Mouse (Mus musculus) embryonic facial prominence, embryonic 12.5 days (tissue): ENCODE data around the gene Rev3l. TPM values are rescaled to one million over a fixed set of nuclear protein-coding genes. Genes with fewer than 3 reads are reported as not detected.
A peak's percentile ranks its signal among the peaks of the same experiment; 100 is the strongest.

Experiments used
- ATAC-seq: fragments of 200-750 bp; cut with Nextera tagmentation; 2 replicates; pipeline ENCODE4 v1.8.0; 2017; ENCODE audit not compliant: insufficient number of reproducible peaks, insufficient read depth, low FRiP score, low TSS enrichment
- H3K27ac ChIP-seq: fragments of 300-500 bp; sonication (generic); 2 replicates; pipeline ENCODE4 v1.5.1; 2016; ENCODE audit warnings: mild to moderate bottlenecking
- H3K27me3 ChIP-seq: fragments of 300-500 bp; sonication (generic); 2 replicates; pipeline ENCODE4 v1.6.1; 2016; ENCODE audit warnings: mild to moderate bottlenecking, moderate library complexity
- H3K36me3 ChIP-seq: fragments of 300-500 bp; sonication (generic); 2 replicates; pipeline ENCODE4 v1.6.1; 2016; ENCODE audit warnings: mild to moderate bottlenecking
- H3K4me1 ChIP-seq: fragments of 300-500 bp; sonication (generic); 2 replicates; pipeline ENCODE4 v1.6.1; 2016
- H3K4me2 ChIP-seq: fragments of 300-500 bp; sonication (generic); replicated peaks from 2 replicates; pipeline ENCODE4 v1.6.1; 2016; ENCODE audit warnings: mild to moderate bottlenecking, moderate library complexity
- H3K4me3 ChIP-seq: fragments of 300-500 bp; sonication (generic); 2 replicates; pipeline ENCODE4 v1.5.1; 2016; ENCODE audit warnings: mild to moderate bottlenecking
- H3K9ac ChIP-seq: fragments of 300-500 bp; sonication (generic); 2 replicates; pipeline ENCODE4 v1.6.1; 2016; ENCODE audit warnings: mild to moderate bottlenecking, moderate library complexity
- H3K9me3 ChIP-seq: fragments of 300-500 bp; sonication (generic); 2 replicates; pipeline ENCODE4 v1.6.1; 2016; ENCODE audit warnings: mild to moderate bottlenecking, moderate library complexity
- WGBS: fragments of 180-500 bp; shearing (Covaris S2); methylation state at CpG from one replicate; pipeline ENCODE4 v1.1.7; 2016; 5-methylcytosine and 5-hydroxymethylcytosine counted together
- polyA plus RNA-seq: library from polyadenylated mRNA; unstranded; fragments of >200 nt; fragmentation: Nextera tagmentation; extraction: Ambion mirVana; gene quantifications from 2 replicates; pipeline ENCODE4 v1.2.1, GENCODE M21; 2016

Rev3l gene
- polyA plus RNA-seq, 1 experiment from 2014 or later = 21.7 TPM

DNA sequence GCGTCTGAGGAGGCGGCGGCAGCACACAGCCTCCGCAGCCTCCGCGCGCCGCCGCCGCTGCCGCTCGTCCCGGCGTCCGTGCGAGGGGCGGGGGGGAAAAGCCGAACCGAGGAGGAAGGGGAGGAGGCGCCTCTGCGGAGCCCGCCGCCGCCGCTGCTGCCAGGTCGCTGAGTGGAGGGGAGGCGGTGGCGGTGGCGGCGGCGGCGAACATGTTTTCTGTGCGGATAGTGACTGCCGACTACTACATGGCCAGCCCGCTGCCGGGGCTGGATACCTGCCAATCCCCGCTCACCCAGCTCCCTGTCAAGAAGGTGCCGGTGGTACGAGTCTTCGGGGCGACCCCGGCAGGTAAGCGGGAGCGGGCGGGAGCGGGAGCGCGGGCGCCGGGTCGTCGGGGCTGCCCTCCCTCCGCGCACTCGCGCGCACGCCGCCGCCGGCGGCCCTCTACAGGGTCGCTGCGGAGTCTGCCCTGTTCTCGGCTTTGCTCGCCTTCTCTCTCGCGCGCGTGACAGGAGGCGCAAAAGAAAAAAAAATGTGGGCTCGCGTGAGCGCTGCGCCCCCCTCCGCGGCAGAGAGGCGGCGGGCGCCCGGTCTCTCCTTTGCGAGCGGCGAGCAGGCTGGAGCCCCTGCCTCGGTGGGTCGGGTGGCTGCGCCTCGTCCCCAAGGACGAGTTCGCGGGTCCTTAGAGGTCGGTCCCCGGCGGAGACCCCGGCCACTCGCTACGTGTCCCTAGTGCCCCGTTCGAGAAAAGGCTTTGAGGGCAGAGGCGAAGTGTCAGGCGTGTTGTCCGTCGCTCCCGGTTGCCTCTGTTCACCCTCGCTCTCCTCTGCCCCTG is 565 bp downstream of the Rev3l start:
- Histone ChIP-seq H3K36me3 (no peaks in the 10 kb centered on the region), H3K4me1 (peaks cover 10% of the 10 kb centered on the region), H3K9me3 (no peaks in the 10 kb centered on the region), H3K27me3 (no peaks in the 10 kb centered on the region), H3K4me3 (peak overlapping the region; percentile 79), H3K27ac (peak overlapping the region; percentile 100), H3K9ac (peak overlapping the region; percentile 91), H3K4me2 (peak overlapping the region; percentile 60)
- WGBS = 1% methylated on average over 75 of the region's 105 CpGs
- ATAC-seq = peak; percentile 62

DNA sequence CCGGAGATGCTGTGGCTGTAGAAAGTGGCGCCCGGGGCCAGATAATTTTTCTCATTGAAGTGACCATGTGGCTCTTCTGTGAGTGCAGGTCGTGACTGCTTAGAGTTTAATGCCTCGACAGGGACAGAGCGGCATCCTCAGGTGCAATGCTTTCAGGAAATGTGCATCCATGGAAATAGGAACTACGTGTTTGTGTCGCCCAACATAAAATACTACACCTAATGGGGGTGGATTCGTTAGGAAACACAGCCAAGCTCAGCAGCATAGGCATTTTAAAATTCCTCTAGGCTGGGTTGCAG is 1.1 kb downstream of the Rev3l start:
- Histone ChIP-seq H3K9ac (peak overlapping the region; percentile 91), H3K4me2 (peak overlapping the region; percentile 60), H3K9me3 (no peaks in the 10 kb centered on the region), H3K4me3 (peak overlapping the region; percentile 79), H3K4me1 (peaks cover 10% of the 10 kb centered on the region), H3K27ac (peak overlapping the region; percentile 100), H3K36me3 (no peaks in the 10 kb centered on the region), H3K27me3 (no peaks in the 10 kb centered on the region)
- under 1% methylated on average over 9 of the region's 9 CpGs for whole genome bisulfite sequencing
- peak; percentile 0; the same call in 1 of the 2 replicates for ATAC-seq

DNA sequence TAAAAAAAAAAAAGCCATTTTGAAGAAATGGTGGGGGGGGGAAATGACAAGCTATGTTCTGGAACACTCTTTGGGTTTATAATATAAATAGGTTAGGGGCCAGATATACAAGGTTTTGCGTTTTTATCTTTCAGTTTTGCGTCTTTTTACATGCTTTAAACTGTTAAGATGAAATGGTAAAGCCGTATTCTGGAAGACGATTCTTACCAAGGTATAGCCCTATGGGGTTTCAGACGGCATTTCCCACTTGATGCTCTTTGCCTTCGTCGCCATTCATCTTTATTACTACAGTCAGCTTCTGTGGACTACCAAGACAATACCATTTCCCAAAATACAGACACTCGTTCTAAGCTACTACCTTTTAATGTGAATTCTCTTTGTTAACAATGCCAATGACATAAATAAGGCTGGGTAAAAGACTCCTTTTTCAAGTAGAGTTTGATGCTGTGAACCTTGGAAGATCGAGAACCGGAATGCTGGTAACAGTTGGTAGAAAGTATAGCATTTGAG is 1.6 kb downstream of the Rev3l start:
- Histone ChIP-seq H3K27ac (0 out of 2 replicates have a peak overlapping the region, but pooled peaks have one; percentile 100), H3K9ac (peak overlapping the region; percentile 91), H3K36me3 (no peaks in the 10 kb centered on the region), H3K27me3 (no peaks in the 10 kb centered on the region), H3K9me3 (no peaks in the 10 kb centered on the region), H3K4me1 (peaks cover 10% of the 10 kb centered on the region), H3K4me3 (peak overlapping the region; percentile 79), H3K4me2 (peak overlapping the region; percentile 60)
- no peak for ATAC-seq
- 21% methylated on average over 10 of the region's 10 CpGs for WGBS

DNA sequence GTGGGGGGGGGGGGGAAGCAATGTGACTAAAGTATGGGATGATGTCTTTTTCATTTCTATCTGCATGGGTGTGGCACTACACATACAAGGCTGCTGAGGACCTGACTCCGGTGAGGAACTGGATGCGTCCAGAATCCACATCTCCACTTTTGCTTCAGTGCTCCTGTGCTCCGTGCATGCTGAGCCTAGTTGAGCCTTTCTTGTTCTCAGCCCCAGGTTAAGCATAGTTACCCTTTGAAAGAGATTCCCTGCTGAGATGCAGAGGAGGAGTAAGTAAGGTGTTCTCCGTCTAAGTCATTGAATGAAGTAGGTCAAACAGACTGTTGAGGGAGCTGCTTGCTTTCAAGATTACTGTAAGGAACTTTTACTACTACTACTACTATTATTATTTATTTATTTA is 4.3 kb downstream of the Rev3l start:
- Histone ChIP-seq H3K27ac (no peak overlapping the region), H3K4me1 (peaks cover 10% of the 10 kb centered on the region), H3K9me3 (no peaks in the 10 kb centered on the region), H3K4me3 (no peak overlapping the region), H3K27me3 (no peaks in the 10 kb centered on the region), H3K4me2 (no peak overlapping the region), H3K36me3 (no peaks in the 10 kb centered on the region), H3K9ac (no peak overlapping the region)
- no peak for ATAC-seq
- 78% methylated on average over 4 of the region's 4 CpGs for WGBS

DNA sequence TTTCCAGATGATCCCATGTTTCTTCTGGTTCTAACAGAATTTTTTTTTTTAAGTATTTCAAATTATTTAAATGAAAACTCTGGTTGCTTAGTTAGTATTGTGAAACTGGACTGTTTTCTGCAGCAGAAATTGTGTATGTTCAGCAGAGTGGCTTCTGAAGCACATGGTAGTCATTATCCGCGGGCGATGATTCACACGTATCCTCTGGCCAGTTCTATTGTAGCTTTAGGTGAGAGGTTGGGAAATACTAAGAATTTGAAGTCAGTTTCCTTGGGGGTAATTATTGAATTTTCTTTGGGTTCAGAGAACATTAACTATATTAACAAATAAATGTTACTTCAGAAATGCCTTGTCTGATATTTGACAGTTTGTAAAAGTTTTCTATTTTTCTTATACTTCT is 10.1 kb downstream of the Rev3l start:
- no peak overlapping the region for H3K27ac ChIP-seq
- H3K36me3 ChIP-seq = no peaks in the 10 kb centered on the region
- no peak overlapping the region for H3K4me2 ChIP-seq
- ATAC-seq = no peak
- WGBS = 26% methylated on average over 4 of the region's 4 CpGs
- H3K9me3 ChIP-seq = no peaks in the 10 kb centered on the region
- no peaks in the 10 kb centered on the region for H3K4me1 ChIP-seq
- H3K27me3 ChIP-seq = no peaks in the 10 kb centered on the region
- no peak overlapping the region for H3K9ac ChIP-seq
- no peak overlapping the region for H3K4me3 ChIP-seq

DNA sequence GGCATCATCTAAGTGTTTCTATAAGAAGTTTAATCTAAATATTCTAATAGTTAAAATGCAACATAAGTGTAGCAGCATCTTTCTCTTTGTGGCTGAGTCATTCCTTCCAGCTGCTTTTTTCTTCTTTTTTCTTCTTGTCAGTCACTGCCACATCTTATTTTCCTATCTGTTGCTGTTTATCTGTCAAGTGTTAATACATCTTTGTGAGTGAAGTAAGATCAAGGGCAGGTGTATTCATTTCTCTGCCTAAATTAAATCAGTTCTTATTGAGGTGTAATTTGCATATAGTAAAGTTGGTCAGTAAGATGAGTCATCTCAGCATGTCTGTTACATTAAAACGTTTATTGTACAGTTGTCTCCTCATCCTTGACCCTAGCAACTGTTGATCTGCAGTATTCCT is 32.8 kb downstream of the Rev3l start:
- H3K4me1 ChIP-seq = no peaks in the 10 kb centered on the region
- no peaks in the 10 kb centered on the region for H3K27me3 ChIP-seq
- H3K4me2 ChIP-seq = no peak overlapping the region
- 0 out of 2 replicates have a peak, but pooled peaks cover 2% of the 10 kb centered on the region for H3K36me3 ChIP-seq
- no peak overlapping the region for H3K9ac ChIP-seq
- no peak overlapping the region for H3K27ac ChIP-seq
- H3K9me3 ChIP-seq = 0 out of 2 replicates have a peak, but pooled peaks cover 5% of the 10 kb centered on the region
- ATAC-seq = no peak
- no peak overlapping the region for H3K4me3 ChIP-seq
- WGBS = 95% methylated on average over 1 of the region's 1 CpGs

DNA sequence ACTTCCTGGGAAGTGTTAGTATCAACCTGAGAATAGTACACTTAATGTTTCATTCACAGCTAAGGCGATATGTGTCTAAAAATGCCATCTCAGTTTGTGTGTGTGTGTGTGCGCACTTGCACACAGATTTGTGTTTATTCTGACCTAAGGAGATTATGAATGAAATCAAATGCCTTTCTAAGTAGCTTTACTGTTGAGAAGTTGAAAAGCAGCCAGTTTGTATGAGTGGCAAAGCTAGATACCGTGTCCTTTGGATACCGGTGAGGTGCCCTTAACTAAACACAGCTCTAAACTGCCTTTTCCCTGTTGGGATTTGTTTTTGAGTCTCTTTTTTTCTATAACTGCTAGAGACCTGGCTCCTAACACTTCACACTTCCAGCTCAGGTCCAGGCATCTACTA is 34.8 kb downstream of the Rev3l start:
- 74% methylated on average over 4 of the region's 4 CpGs for WGBS
- H3K9ac ChIP-seq = no peak overlapping the region

DNA sequence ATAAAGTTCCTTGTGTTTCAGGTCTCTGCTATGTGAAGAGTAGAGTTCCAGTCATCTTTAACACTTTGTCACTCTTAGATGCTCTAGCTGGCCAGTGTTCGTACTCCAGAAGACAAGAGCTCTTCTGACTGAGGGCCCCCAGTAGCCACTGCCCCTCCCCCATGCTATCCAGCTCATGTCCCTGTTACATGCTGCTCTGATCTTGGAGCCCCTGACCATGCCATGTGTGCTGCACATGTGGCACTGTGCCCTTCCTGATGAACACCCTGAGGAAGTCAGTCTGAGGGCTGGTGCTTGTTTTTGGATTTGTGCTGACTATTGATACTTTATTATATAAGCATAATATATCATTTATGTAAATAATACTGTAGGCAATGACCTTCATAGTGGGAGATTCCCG is 40.3 kb downstream of the Rev3l start:
- Histone ChIP-seq H3K4me2 (no peak overlapping the region), H3K36me3 (no peaks in the 10 kb centered on the region), H3K27ac (no peak overlapping the region), H3K9me3 (no peaks in the 10 kb centered on the region), H3K9ac (no peak overlapping the region), H3K4me1 (no peaks in the 10 kb centered on the region), H3K27me3 (no peaks in the 10 kb centered on the region), H3K4me3 (no peak overlapping the region)
- no peak for ATAC-seq
- WGBS = 73% methylated on average over 2 of the region's 2 CpGs

More for the DNA sequence above, 34.8 kb downstream of the Rev3l start:
- H3K4me3 ChIP-seq = no peak overlapping the region
- H3K27me3 ChIP-seq = no peaks in the 10 kb centered on the region
- no peak for ATAC-seq
- H3K27ac ChIP-seq = no peak overlapping the region
- no peak overlapping the region for H3K4me2 ChIP-seq
- no peaks in the 10 kb centered on the region for H3K9me3 ChIP-seq
- no peaks in the 10 kb centered on the region for H3K4me1 ChIP-seq
- H3K36me3 ChIP-seq = no peaks in the 10 kb centered on the region

DNA sequence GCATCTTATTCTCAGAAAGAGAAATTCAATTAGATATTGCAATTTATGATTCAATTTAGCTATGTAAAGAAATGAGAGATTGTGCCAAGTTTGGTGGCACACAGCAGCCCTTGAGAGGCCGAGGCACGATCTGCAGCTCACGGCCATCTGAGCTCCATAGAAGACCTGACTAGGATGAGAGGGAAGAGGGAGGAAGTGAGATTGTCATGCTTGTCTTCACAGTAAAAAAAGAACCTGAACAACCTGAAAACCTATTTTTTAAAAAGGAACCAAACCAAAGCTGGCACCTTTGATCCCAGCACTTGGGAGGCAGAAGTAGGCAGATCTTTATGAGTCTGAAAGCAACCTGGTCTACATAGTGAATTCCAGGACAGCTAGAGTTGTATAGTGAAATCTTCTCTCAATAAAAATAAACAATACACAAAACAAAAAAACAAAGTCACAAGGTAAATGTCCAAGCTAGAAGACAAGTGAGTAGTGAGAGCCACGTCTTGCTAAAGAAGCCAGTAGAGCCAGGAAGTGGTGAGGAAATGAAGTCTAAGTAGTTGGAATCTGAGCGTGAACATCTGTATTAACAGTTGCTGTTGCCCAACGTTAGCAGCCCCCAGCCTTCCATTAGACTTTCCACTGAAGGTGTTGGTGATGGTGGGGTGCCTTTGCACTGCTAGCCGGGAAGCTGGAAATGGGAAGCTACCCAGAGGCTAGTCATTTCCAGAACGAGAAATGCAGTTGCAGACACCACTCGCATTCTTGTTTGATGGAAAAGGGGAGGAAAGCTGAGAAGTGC is 42.2 kb downstream of the Rev3l start:
- WGBS = 71% methylated on average over 9 of the region's 9 CpGs
- no peak for ATAC-seq
- H3K27me3 ChIP-seq = no peaks in the 10 kb centered on the region
- no peaks in the 10 kb centered on the region for H3K36me3 ChIP-seq
- H3K4me1 ChIP-seq = peaks cover 4% of the 10 kb centered on the region; the same call in 1 of the 2 replicates
- no peaks in the 10 kb centered on the region for H3K9me3 ChIP-seq
- no peak overlapping the region for H3K27ac ChIP-seq
- no peak overlapping the region for H3K4me3 ChIP-seq
- no peak overlapping the region for H3K4me2 ChIP-seq
- no peak overlapping the region for H3K9ac ChIP-seq

DNA sequence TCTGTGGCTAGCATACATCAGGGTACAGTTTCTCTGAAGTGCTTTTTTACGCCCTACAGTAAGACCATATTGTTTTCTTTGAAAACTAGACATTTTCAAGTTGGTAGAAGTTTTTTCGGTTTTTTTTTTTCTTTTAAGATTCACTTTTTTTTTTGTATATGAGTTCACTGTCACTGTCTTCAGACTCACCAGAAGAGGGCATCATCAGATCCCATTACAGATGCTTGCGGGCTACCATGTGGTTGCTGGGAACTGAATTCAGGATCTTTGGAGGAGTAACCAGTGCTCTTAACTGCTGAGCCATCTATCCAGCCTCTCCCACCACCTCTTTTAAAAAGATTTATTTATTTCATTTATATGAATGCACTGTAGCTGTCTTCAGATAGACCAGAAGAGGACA is 45.0 kb downstream of the Rev3l start:
- H3K27me3 ChIP-seq = no peaks in the 10 kb centered on the region
- H3K4me1 ChIP-seq = peaks cover 4% of the 10 kb centered on the region; the same call in 1 of the 2 replicates
- H3K9ac ChIP-seq = no peak overlapping the region
- no peak overlapping the region for H3K4me2 ChIP-seq
- H3K9me3 ChIP-seq = no peaks in the 10 kb centered on the region
- no peak overlapping the region for H3K4me3 ChIP-seq
- WGBS = 84% methylated on average over 3 of the region's 3 CpGs
- no peak overlapping the region for H3K27ac ChIP-seq
- ATAC-seq = no peak
- no peaks in the 10 kb centered on the region for H3K36me3 ChIP-seq

DNA sequence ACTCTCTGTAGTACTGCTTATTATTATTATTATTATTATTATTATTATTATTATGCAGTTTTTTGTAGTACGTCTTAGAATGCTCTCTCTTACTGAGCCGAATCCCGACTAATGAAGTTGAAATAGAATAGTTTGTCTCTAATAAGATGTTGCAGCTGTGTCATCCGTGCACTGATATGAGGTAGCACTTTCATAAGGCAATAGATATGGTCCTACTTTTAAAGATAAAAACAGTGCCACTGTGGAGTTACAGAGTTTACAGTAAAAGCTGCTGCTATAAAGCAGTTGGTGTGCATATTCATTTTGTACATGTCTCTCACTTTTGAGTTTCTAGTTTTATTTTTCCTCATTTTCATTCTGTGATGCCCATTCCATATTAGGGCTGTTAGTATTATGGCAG is 46.4 kb downstream of the Rev3l start:
- H3K36me3 ChIP-seq = no peaks in the 10 kb centered on the region
- H3K9ac ChIP-seq = no peak overlapping the region
- H3K4me3 ChIP-seq = no peak overlapping the region
- no peaks in the 10 kb centered on the region for H3K9me3 ChIP-seq
- no peak for ATAC-seq
- WGBS = 85% methylated on average over 4 of the region's 4 CpGs
- H3K27me3 ChIP-seq = no peaks in the 10 kb centered on the region
- H3K4me2 ChIP-seq = no peak overlapping the region
- peaks cover 4% of the 10 kb centered on the region; the same call in 1 of the 2 replicates for H3K4me1 ChIP-seq
- H3K27ac ChIP-seq = no peak overlapping the region

DNA sequence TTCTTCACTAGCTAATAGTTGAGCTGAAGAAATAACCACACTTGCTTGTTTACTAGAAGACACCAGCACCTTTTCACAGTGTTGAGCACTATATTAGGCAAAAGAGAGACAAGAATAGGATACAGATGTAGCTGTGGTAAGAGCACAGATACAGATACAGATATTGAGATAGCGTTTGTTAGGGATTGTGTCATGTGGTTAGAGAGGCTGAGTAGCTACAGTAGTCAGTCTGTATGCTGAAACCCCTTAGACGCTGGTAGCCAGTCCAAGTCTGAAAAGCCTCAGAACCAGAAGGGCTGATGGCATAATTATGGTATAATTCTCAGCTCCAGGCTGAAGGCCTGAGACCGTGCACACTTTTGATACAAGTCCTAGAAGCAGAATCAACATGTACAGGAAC is 53.3 kb downstream of the Rev3l start:
- no peak overlapping the region for H3K9ac ChIP-seq
- H3K27ac ChIP-seq = no peak overlapping the region
- 80% methylated on average over 3 of the region's 3 CpGs for WGBS
- H3K9me3 ChIP-seq = no peaks in the 10 kb centered on the region
- ATAC-seq = no peak
- no peaks in the 10 kb centered on the region for H3K36me3 ChIP-seq
- H3K4me2 ChIP-seq = no peak overlapping the region
- H3K4me1 ChIP-seq = no peaks in the 10 kb centered on the region
- H3K4me3 ChIP-seq = no peak overlapping the region
- H3K27me3 ChIP-seq = no peaks in the 10 kb centered on the region
